Mouse (Mus musculus) hindbrain, embryonic 11.5 days (tissue): ENCODE measurements around the gene Gm49337. TPM values are rescaled to one million over a fixed set of nuclear protein-coding genes. Genes with fewer than 3 reads are reported as not detected.

Experiments
- ATAC-seq: fragments of 200-750 bp; cut with Nextera tagmentation; 2 replicates; pipeline ENCODE4 v1.8.0; 2017; ENCODE audit warnings: mild to moderate bottlenecking, moderate TSS enrichment, moderate library complexity; ENCODE audit not compliant: low FRiP score
- DNase-seq: peaks from one replicate; pipeline ENCODE4 v3.0.0-alpha.2; 2015; ENCODE audit warnings: low spot score
- H3K27ac ChIP-seq: fragments of 300-500 bp; sonication (generic); 2 replicates; pipeline ENCODE4 v1.5.1; 2014; ENCODE audit warnings: mild to moderate bottlenecking, low read depth, low read length
- H3K27me3 ChIP-seq: fragments of 300-500 bp; sonication (generic); 2 replicates; pipeline ENCODE4 v1.6.1; 2014; ENCODE audit warnings: mild to moderate bottlenecking, low read length, moderate library complexity, mixed read lengths; ENCODE audit not compliant: control insufficient read depth, insufficient read depth
- H3K36me3 ChIP-seq: fragments of 300-500 bp; sonication (generic); 2 replicates; pipeline ENCODE4 v1.6.1; 2014; ENCODE audit warnings: mild to moderate bottlenecking, low read length, moderate library complexity, mixed read lengths; ENCODE audit not compliant: control insufficient read depth, insufficient read depth
- H3K4me1 ChIP-seq: fragments of 300-500 bp; sonication (generic); replicated peaks from 2 replicates; pipeline ENCODE4 v1.6.1; 2014; ENCODE audit warnings: low read length, mixed read lengths; ENCODE audit not compliant: control insufficient read depth, insufficient read depth
- H3K4me2 ChIP-seq: fragments of 300-500 bp; sonication (generic); replicated peaks from 2 replicates; pipeline ENCODE4 v1.6.1; 2014; ENCODE audit warnings: mild to moderate bottlenecking, low read depth, low read length
- H3K4me3 ChIP-seq: fragments of 300-500 bp; sonication (generic); 2 replicates; pipeline ENCODE4 v1.5.1; 2014; ENCODE audit warnings: low read depth, low read length
- H3K9ac ChIP-seq: fragments of 300-500 bp; sonication (generic); 2 replicates; pipeline ENCODE4 v1.6.1; 2014; ENCODE audit warnings: low read depth, low read length
- H3K9me3 ChIP-seq: fragments of 300-500 bp; sonication (generic); 2 replicates; pipeline ENCODE4 v1.6.1; 2016; ENCODE audit warnings: low read length; ENCODE audit not compliant: control insufficient read depth
- WGBS: fragments of 180-500 bp; shearing (Covaris S2); extraction: QIAGEN DNeasy Blood & Tissue Kit; methylation state at CpG from one replicate; pipeline ENCODE4 v1.1.7; 2014; 5-methylcytosine and 5-hydroxymethylcytosine counted together
- polyA plus RNA-seq: library from polyadenylated mRNA; unstranded; fragments of >200 nt; fragmentation: Nextera tagmentation; extraction: Ambion mirVana; gene quantifications from 2 replicates; pipeline ENCODE4 v1.2.1, GENCODE M21; 2014

Gene Gm49337
- polyA plus RNA-seq, 1 experiment from 2014 or later: not detected

DNA sequence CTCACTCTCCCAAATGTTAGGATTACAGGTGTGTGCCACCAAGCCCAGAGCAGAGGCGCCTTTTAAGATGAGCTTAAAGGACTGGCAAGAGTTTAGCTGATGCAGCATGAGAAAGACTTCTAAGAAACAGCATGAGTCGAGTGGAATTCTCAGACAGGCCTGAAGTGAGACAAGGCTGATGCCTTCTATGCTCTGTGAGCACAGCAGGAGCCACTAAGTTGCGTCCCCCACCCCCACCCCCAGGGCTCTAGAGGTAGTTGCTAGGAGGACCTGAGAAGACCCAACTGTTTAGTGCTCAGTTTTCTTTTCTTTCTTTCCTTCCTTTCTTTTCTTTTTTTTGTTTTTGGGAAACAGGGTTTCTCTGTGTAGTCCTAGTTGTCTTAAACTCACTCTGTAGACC, 8.9 kb downstream of the Gm49337 start:
- Histone ChIP-seq H3K9me3 (no peaks in the 10 kb centered on the region), H3K9ac (no peak overlapping the region), H3K4me3 (no peak overlapping the region), H3K4me2 (no peak overlapping the region), H3K4me1 (peaks cover 6% of the 10 kb centered on the region; the same call in 1 of the 2 replicates), H3K27ac (no peak overlapping the region), H3K36me3 (no peaks in the 10 kb centered on the region), H3K27me3 (no peaks in the 10 kb centered on the region)
- ATAC-seq (no peak), DNase-seq (no peak)
- 25% methylated on average over 3 of the region's 3 CpGs for WGBS

DNA sequence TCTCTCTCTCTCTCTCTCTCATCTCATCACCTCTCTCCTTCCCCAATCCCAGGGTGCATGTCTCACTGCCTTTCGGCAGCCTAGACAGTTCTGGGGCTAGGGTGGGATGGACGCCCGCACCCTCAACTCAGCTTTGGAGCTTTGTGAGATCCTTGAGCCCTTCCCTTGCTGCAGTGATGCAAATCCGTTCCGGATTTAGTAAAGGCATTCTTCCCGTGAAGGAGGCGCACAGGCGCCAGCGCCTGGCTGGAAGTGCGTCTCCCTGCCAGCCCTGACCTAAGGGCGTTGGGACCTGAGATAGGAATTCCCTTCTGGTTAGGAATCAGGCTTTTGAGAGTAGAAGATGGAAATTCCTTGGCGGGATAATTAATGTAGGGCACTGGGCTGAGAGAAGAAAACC, 9.6 kb downstream of the Gm49337 start:
- no peak for ATAC-seq
- DNase-seq: peak; percentile 31
- Histone ChIP-seq H3K36me3 (no peaks in the 10 kb centered on the region), H3K4me1 (peaks cover 4% of the 10 kb centered on the region; the same call in 1 of the 2 replicates), H3K27ac (no peak overlapping the region), H3K9me3 (no peaks in the 10 kb centered on the region), H3K9ac (no peak overlapping the region), H3K4me2 (peak overlapping the region; percentile 12), H3K27me3 (no peaks in the 10 kb centered on the region), H3K4me3 (no peak overlapping the region)
- WGBS: 9% methylated on average over 12 of the region's 12 CpGs

- H3K27me3 ChIP-seq: no peaks in the 10 kb centered on the region
- no peak overlapping the region for H3K4me2 ChIP-seq
- H3K9ac ChIP-seq: no peak overlapping the region
- no peak overlapping the region for H3K27ac ChIP-seq
- no peak overlapping the region for H3K4me3 ChIP-seq
- no peaks in the 10 kb centered on the region for H3K9me3 ChIP-seq
- ATAC-seq (no peak), DNase-seq (no peak)
- 92% methylated on average over 4 of the region's 4 CpGs for WGBS
- H3K4me1 ChIP-seq: peaks cover 4% of the 10 kb centered on the region; the same call in 1 of the 2 replicates
- H3K36me3 ChIP-seq: no peaks in the 10 kb centered on the region
Observed at GRCm38 (mm10) chr4:116185083-116185482, 11.9 kb downstream of the Gm49337 start.

- Histone ChIP-seq H3K4me2 (no peak overlapping the region), H3K27ac (no peak overlapping the region), H3K4me3 (no peak overlapping the region), H3K36me3 (no peaks in the 10 kb centered on the region), H3K4me1 (no peaks in the 10 kb centered on the region), H3K9ac (no peak overlapping the region), H3K27me3 (no peaks in the 10 kb centered on the region), H3K9me3 (no peaks in the 10 kb centered on the region)
- WGBS: 69% methylated on average over 4 of the region's 4 CpGs
- ATAC-seq (no peak), DNase-seq (no peak)
Observed at GRCm38 (mm10) chr4:116192286-116192835, 19.2 kb downstream of the Gm49337 start.

- no peaks in the 10 kb centered on the region for H3K4me1 ChIP-seq
- H3K9ac ChIP-seq: no peak overlapping the region
- DNase-seq: no peak
- no peaks in the 10 kb centered on the region for H3K27me3 ChIP-seq
- H3K4me2 ChIP-seq: no peak overlapping the region
- WGBS: 73% methylated on average over 9 of the region's 9 CpGs
- no peaks in the 10 kb centered on the region for H3K36me3 ChIP-seq
- H3K4me3 ChIP-seq: no peak overlapping the region
- H3K27ac ChIP-seq: no peak overlapping the region
- no peaks in the 10 kb centered on the region for H3K9me3 ChIP-seq
- ATAC-seq: no peak
Observed at GRCm38 (mm10) chr4:116193583-116194383, 20.6 kb downstream of the Gm49337 start.

DNA sequence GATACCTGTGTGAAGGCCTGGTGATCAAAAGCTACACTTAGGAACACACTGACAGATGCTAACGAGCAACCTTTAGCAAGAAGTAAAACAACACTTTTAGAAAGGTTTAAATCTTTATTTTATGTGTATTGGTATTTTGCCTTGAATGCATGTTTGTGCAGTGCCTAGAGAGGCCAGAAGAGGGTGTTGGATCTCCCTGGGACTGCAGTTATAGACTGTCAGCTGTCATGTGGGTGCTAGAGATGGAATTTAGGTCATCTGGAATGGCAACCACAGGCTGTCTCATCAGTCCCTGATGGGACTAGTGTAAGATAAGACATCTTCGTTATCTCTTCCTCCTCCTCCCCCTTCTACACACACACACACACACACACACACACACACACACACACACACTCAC, 25.2 kb downstream of the Gm49337 start:
- no peak overlapping the region for H3K4me2 ChIP-seq
- H3K9ac ChIP-seq: no peak overlapping the region
- no peaks in the 10 kb centered on the region for H3K4me1 ChIP-seq
- H3K4me3 ChIP-seq: no peak overlapping the region
- WGBS: 87% methylated on average over 2 of the region's 2 CpGs
- no peaks in the 10 kb centered on the region for H3K36me3 ChIP-seq
- no peak for ATAC-seq
- H3K9me3 ChIP-seq: no peaks in the 10 kb centered on the region
- H3K27ac ChIP-seq: no peak overlapping the region
- no peaks in the 10 kb centered on the region for H3K27me3 ChIP-seq
- DNase-seq: no peak

DNA sequence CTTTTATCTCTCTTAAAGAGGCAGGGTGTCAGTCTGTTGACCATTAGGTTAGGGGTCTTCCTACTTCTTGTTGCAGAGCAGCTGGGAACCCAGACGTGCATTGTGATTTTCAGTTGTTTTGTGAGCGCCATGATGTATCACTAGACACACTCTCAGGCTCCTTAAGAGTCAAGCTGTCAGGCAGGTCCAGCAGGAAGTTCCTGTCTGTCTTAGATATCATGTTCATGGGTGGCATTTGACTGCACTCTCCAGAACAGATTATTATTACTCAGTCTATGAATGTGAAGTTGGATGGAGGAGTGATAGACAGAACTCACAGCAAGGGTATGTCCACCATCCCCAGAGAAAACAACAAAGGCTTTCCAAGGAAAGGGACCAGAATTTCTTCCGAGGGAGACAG, 31.2 kb downstream of the Gm49337 start:
- ATAC-seq: no peak

DNA sequence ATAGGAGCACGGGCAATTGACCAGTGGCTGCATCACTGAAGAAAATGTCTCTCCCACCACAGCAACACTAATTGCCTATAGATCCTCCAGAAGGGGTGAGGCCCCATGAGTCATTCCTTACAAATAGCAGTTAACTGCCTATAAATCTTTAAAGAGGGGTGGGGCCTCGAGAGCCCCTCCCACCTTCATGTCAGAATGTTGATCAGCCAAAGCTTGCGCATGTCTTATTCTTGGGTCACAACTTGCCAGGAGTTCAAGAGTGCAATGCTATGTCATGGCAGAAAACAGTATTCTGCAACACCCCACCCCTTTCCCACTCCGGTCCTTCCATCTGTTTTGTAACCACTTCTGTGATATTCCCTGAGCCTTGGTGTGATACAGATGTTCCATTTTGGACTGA, 33.3 kb downstream of the Gm49337 start:
- no peak for ATAC-seq
- H3K27ac ChIP-seq: no peak overlapping the region
- H3K4me2 ChIP-seq: no peak overlapping the region
- no peaks in the 10 kb centered on the region for H3K9me3 ChIP-seq
- no peak overlapping the region for H3K9ac ChIP-seq
- no peaks in the 10 kb centered on the region for H3K27me3 ChIP-seq
- no peaks in the 10 kb centered on the region for H3K4me1 ChIP-seq
- DNase-seq: no peak
- no peaks in the 10 kb centered on the region for H3K36me3 ChIP-seq
- no peak overlapping the region for H3K4me3 ChIP-seq
- 86% methylated on average over 4 of the region's 4 CpGs for WGBS

More for the DNA sequence above, 31.2 kb downstream of the Gm49337 start:
- H3K4me3 ChIP-seq: no peak overlapping the region
- no peak overlapping the region for H3K9ac ChIP-seq
- H3K4me2 ChIP-seq: no peak overlapping the region
- no peaks in the 10 kb centered on the region for H3K36me3 ChIP-seq
- no peaks in the 10 kb centered on the region for H3K27me3 ChIP-seq
- H3K4me1 ChIP-seq: no peaks in the 10 kb centered on the region
- WGBS: 69% methylated on average over 3 of the region's 3 CpGs
- DNase-seq: no peak
- no peak overlapping the region for H3K27ac ChIP-seq
- no peaks in the 10 kb centered on the region for H3K9me3 ChIP-seq

- H3K27ac ChIP-seq: no peak overlapping the region
- no peak for DNase-seq
- no peaks in the 10 kb centered on the region for H3K36me3 ChIP-seq
- no peaks in the 10 kb centered on the region for H3K4me1 ChIP-seq
- H3K9me3 ChIP-seq: no peaks in the 10 kb centered on the region
- ATAC-seq: no peak
- H3K27me3 ChIP-seq: no peaks in the 10 kb centered on the region
- WGBS: 85% methylated on average over 1 of the region's 1 CpGs
- H3K4me3 ChIP-seq: no peak overlapping the region
- no peak overlapping the region for H3K4me2 ChIP-seq
- no peak overlapping the region for H3K9ac ChIP-seq
Observed at GRCm38 (mm10) chr4:116208891-116209290, 35.7 kb downstream of the Gm49337 start.
